Mouse (Mus musculus) forebrain, embryonic 12.5 days (tissue): Measurements from ENCODE around the gene Acox2. TPM values are rescaled to one million over a fixed set of nuclear protein-coding genes. Genes with fewer than 3 reads are reported as not detected.
A peak's percentile ranks its signal among the peaks of the same experiment; 100 is the strongest.

Experiments used
- ATAC-seq: fragments of 200-750 bp; cut with Nextera tagmentation; 2 replicates; pipeline ENCODE4 v1.8.0; 2017; ENCODE audit warnings: moderate TSS enrichment; ENCODE audit not compliant: low FRiP score
- H3K27ac ChIP-seq: fragments of 300-500 bp; sonication (generic); 2 replicates; pipeline ENCODE4 v1.5.1; 2016; ENCODE audit warnings: mild to moderate bottlenecking
- H3K27me3 ChIP-seq: fragments of 300-500 bp; sonication (generic); 2 replicates; pipeline ENCODE4 v1.6.1; 2016; ENCODE audit warnings: mild to moderate bottlenecking
- H3K36me3 ChIP-seq: fragments of 300-500 bp; sonication (generic); replicated peaks from 2 replicates; pipeline ENCODE4 v1.6.1; 2016; ENCODE audit warnings: mild to moderate bottlenecking
- H3K4me1 ChIP-seq: fragments of 300-500 bp; sonication (generic); 2 replicates; pipeline ENCODE4 v1.6.1; 2016
- H3K4me2 ChIP-seq: fragments of 300-500 bp; sonication (generic); 2 replicates; pipeline ENCODE4 v1.6.1; 2016; ENCODE audit warnings: mild to moderate bottlenecking, moderate library complexity
- H3K4me3 ChIP-seq: fragments of 300-500 bp; sonication (generic); replicated peaks from 2 replicates; pipeline ENCODE4 v1.5.1; 2016; ENCODE audit warnings: mild to moderate bottlenecking
- H3K9ac ChIP-seq: fragments of 300-500 bp; sonication (generic); 2 replicates; pipeline ENCODE4 v1.6.1; 2016; ENCODE audit warnings: mild to moderate bottlenecking
- H3K9me3 ChIP-seq: fragments of 300-500 bp; sonication (generic); 2 replicates; pipeline ENCODE4 v1.6.1; 2016
- WGBS: fragments of 180-500 bp; shearing (Covaris S2); methylation state at CpG from one replicate; pipeline ENCODE4 v1.1.7; 2016; 5-methylcytosine and 5-hydroxymethylcytosine counted together
- polyA plus RNA-seq: library from polyadenylated mRNA; unstranded; fragments of >200 nt; fragmentation: Nextera tagmentation; extraction: Ambion mirVana; gene quantifications from 2 replicates; pipeline ENCODE4 v1.2.1, GENCODE M21; 2016

The Acox2 gene
- polyA plus RNA-seq, 1 experiment from 2014 or later = not detected

DNA sequence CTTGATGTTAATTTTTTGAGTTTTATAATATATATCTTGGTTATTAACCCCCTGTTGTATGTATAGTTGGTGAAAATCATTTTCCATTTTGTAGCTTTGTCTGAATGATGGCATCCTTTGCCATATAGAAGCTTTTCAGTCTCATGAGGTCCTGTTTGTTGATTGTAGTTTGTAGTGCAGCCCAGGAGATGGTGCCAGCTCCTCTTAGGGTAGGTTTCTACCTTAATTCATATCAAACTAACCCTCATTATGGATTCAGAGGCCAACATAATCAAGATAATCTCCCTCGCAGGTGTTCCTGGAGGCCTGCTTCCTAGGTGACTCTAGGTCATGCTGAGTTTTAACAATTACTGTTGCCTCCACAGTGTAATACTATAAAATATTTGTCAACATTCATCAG lies 3.1 kb upstream of the Acox2 start:
- H3K36me3 ChIP-seq = no peaks in the 10 kb centered on the region
- no peak overlapping the region for H3K4me3 ChIP-seq
- H3K27ac ChIP-seq = no peak overlapping the region
- WGBS = 76% methylated on average over 1 of the region's 1 CpGs
- no peak overlapping the region for H3K4me2 ChIP-seq
- H3K27me3 ChIP-seq = no peaks in the 10 kb centered on the region
- no peak overlapping the region for H3K9ac ChIP-seq
- H3K4me1 ChIP-seq = no peaks in the 10 kb centered on the region
- ATAC-seq = no peak
- H3K9me3 ChIP-seq = no peaks in the 10 kb centered on the region

DNA sequence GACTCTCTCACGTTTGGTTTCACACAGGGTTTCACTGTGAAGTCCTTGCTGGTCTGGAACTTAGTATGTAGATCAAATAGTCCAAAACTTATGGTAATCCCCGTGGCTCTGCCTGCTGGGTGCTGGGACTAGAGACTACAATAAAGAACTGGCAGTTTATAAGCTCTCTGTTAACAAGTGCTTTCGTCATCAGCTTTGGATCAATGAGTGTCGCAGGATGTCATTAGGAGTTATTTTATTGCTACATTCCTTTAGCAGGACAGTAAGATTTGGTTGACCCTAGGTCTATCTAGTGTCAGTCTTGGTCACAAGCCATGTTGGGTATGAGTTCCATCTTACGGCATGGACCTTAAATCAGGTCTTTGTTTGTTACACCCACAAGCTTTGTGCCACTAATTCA lies 1.1 kb upstream of the Acox2 start:
- ATAC-seq = no peak

DNA sequence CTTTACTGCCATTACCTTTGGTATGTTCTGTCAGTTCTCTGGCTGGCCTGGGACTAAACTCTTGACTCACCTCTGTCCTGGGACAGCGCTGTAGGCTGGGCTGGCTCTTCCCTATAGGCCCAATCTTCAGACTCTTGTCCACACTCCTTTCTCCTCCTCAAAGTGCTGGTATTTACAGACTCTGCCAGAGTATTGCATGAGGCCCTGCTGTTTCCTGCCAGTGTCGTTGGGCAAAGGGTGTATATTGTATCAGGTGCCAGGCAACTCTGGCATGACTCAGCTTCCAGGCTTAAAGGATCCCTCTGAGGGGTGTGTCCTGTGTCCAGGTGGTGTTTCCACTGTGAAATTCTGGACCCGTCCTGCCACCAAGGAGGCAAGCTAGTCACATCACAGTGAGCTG lies 401 bp downstream of the Acox2 start:
- H3K4me2 ChIP-seq = no peak overlapping the region
- H3K9ac ChIP-seq = no peak overlapping the region
- H3K36me3 ChIP-seq = no peaks in the 10 kb centered on the region
- H3K4me1 ChIP-seq = no peaks in the 10 kb centered on the region
- ATAC-seq = no peak
- WGBS = 91% methylated on average over 3 of the region's 3 CpGs
- H3K27me3 ChIP-seq = no peaks in the 10 kb centered on the region
- H3K9me3 ChIP-seq = no peaks in the 10 kb centered on the region
- no peak overlapping the region for H3K27ac ChIP-seq
- no peak overlapping the region for H3K4me3 ChIP-seq

More for the DNA sequence above, 1.1 kb upstream of the Acox2 start:
- Histone ChIP-seq H3K27me3 (no peaks in the 10 kb centered on the region), H3K9me3 (no peaks in the 10 kb centered on the region), H3K4me1 (no peaks in the 10 kb centered on the region), H3K9ac (no peak overlapping the region), H3K36me3 (no peaks in the 10 kb centered on the region), H3K4me3 (no peak overlapping the region), H3K27ac (no peak overlapping the region), H3K4me2 (no peak overlapping the region)
- 81% methylated on average over 5 of the region's 5 CpGs for WGBS

DNA sequence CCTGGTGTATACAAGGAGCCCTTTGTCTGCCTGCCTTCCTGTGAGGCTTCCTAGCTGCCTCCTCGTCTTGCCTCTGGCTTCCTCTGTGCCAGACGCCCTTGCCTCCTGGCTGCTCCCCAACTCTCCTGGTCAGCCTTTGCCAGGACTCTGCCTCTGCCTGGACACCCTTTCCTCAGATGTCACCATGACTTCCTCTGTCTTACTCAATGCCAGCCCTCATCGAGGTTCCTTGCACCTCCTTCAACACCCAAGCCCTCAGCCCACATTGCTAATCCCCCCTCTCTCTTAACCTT lies 872 bp downstream of the Acox2 start:
- no peak for ATAC-seq

DNA sequence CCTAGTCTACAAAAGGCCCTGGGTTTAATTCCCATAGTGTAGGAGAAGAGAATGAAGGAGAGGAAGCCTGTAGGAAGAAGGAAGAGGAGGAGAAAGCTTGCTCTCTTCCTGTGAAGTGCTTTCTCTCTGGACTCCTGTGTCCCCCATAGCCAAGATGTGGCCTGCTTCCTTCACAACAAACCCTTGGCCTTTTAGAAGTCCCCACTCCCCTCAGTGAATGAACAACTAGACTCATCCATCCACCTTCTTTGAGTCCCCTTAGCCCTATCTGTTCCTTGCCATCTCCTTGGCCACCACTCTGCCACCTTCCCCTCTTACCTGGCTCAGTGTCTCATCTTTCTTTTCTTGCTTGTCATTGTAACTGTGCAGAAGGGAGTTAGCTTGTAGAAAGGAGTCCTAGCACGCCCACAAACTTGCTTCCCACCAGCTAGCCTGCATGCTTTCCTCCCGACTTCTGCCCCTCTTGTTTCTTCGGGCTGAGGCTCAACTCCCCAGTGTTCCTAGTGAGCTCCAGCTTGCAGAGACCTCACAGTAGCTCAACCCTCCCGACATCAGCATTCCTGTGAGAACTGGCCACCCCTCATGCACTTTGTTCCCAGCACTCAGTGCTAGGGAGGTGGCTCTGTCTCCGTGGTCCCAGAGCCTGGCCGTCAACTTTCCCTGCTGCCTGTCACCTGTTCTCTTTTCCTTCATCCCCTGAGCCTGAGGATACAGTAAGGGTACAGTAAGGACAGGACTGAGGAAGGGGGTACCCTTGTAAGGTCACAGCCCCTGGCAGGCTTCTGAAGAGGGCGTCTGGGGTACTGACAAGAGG lies 1.4 kb downstream of the Acox2 start:
- Histone ChIP-seq H3K27me3 (no peaks in the 10 kb centered on the region), H3K9ac (no peak overlapping the region), H3K27ac (no peak overlapping the region), H3K4me3 (no peak overlapping the region), H3K36me3 (no peaks in the 10 kb centered on the region), H3K4me2 (no peak overlapping the region), H3K9me3 (no peaks in the 10 kb centered on the region), H3K4me1 (no peaks in the 10 kb centered on the region)
- WGBS = 51% methylated on average over 7 of the region's 7 CpGs
- no peak for ATAC-seq

More for the DNA sequence above, 872 bp downstream of the Acox2 start:
- 59% methylated on average over 3 of the region's 3 CpGs for WGBS
- Histone ChIP-seq H3K4me1 (no peaks in the 10 kb centered on the region), H3K27me3 (no peaks in the 10 kb centered on the region), H3K9ac (no peak overlapping the region), H3K9me3 (no peaks in the 10 kb centered on the region), H3K27ac (no peak overlapping the region), H3K4me2 (no peak overlapping the region), H3K36me3 (no peaks in the 10 kb centered on the region), H3K4me3 (no peak overlapping the region)

DNA sequence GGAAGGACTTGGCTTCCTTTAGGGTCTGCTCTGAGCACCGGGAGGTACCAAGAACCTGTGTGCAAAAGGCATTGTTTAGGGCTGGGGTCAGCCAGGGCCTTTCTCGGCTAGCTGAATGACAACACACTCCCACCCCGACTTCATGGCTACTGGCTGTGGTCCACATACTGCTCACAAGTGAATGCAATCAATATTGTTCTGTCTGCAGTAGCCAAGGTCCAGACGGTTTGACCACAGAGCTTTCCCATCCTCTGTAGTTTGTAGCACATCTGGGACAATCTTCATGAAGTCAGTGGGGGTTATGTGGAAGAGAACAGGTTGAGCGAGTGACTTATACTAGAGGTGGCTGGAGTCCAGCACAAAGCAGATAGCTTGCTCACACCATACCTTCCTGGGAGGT lies 2.3 kb downstream of the Acox2 start:
- Histone ChIP-seq H3K9me3 (no peaks in the 10 kb centered on the region), H3K27me3 (no peaks in the 10 kb centered on the region), H3K36me3 (no peaks in the 10 kb centered on the region), H3K4me3 (no peak overlapping the region), H3K27ac (no peak overlapping the region), H3K4me2 (no peak overlapping the region), H3K9ac (no peak overlapping the region), H3K4me1 (no peaks in the 10 kb centered on the region)
- 77% methylated on average over 5 of the region's 5 CpGs for WGBS
- no peak for ATAC-seq

DNA sequence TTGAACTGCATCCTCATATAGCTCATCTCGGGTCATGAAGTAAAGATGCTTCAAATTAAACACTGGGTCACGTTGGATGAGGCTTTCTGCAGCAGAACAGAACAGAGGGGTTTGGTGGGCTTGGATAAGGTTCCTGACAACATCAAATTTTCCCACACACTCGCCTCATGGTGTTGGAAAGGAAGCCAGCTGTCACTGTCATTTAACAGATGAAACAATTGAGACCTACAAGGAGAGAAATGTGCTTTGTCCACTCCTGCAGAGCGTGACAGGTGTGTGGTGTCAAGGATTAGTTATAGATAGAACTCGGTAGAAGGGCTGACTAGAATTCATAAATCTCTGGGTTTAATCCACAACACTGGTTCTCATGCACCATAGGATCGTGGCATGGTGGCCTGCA lies 3.1 kb downstream of the Acox2 start:
- H3K27ac ChIP-seq = no peak overlapping the region
- no peak overlapping the region for H3K4me3 ChIP-seq
- H3K27me3 ChIP-seq = no peaks in the 10 kb centered on the region
- no peak overlapping the region for H3K9ac ChIP-seq
- no peaks in the 10 kb centered on the region for H3K9me3 ChIP-seq
- no peak for ATAC-seq
- H3K4me2 ChIP-seq = no peak overlapping the region
- WGBS = 76% methylated on average over 6 of the region's 6 CpGs
- no peaks in the 10 kb centered on the region for H3K36me3 ChIP-seq
- H3K4me1 ChIP-seq = no peaks in the 10 kb centered on the region

DNA sequence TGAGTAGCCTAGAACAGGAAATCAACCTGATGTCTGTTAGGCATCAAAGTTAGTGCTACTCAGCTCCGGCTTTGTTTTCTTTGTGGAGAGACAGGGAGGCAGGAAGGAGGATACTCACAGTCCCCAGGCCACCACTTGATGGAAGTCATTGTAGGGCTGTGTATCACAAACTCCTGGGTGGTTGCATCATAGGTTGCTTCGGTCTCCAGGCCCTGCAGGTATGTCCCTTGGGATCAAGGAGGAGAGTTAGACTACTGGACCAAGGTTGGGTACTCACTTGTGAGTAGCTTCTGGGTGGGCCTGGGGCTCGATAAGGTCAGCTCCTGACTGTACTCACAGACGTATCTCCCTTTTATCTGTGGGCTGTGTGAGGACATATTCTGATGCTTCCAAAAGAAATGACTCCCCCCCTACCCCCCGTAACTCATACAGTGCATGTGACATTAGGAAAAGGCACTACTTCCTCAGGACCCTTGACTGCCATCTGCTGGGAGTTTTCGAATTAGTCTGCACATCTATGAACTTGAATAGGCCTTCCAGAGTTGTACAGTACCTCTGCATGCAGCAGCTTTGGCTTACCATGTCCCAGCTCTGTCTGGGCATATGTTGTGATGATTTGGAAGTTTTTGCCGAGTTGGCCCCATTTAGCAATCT lies 4.0 kb downstream of the Acox2 start:
- ATAC-seq = 0 out of 2 replicates have a peak, but pooled peaks have one; percentile 20
- WGBS = 75% methylated on average over 7 of the region's 7 CpGs

DNA sequence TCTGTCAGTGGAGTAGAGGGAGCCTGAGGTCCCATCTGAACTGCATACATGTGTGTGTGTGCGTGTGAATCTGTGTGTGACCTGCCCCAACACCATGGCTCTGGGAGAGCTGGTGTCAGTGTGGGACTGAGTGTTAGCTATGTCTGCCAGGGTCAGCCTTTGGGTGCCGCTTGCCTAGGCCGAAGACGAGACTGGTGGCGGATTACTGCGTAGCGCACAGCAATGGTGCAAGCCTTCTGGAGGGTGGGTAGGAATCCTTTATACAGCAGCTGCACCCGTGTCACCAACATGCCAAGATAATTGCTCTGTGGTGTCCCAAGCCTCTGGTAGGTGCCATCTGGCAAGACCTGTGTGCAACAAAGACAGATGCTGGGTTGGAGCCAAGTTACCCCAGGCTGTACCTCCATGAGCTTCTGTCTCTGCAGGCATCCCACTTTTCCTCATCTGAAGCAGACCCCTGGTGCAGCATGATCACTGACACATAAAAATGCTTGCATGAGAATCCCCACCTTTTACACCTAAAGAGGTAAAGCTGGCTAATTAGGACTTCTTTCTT lies 7.7 kb downstream of the Acox2 start:
- WGBS = 92% methylated on average over 8 of the region's 8 CpGs
- Histone ChIP-seq H3K36me3 (no peaks in the 10 kb centered on the region), H3K4me2 (no peak overlapping the region), H3K27me3 (no peaks in the 10 kb centered on the region), H3K9me3 (no peaks in the 10 kb centered on the region), H3K27ac (no peak overlapping the region), H3K4me1 (no peaks in the 10 kb centered on the region), H3K4me3 (no peak overlapping the region), H3K9ac (no peak overlapping the region)
- no peak for ATAC-seq

More for the DNA sequence above, 4.0 kb downstream of the Acox2 start:
- Histone ChIP-seq H3K4me1 (no peaks in the 10 kb centered on the region), H3K36me3 (no peaks in the 10 kb centered on the region), H3K4me3 (no peak overlapping the region), H3K4me2 (no peak overlapping the region), H3K27me3 (no peaks in the 10 kb centered on the region), H3K27ac (no peak overlapping the region), H3K9me3 (no peaks in the 10 kb centered on the region), H3K9ac (no peak overlapping the region)

DNA sequence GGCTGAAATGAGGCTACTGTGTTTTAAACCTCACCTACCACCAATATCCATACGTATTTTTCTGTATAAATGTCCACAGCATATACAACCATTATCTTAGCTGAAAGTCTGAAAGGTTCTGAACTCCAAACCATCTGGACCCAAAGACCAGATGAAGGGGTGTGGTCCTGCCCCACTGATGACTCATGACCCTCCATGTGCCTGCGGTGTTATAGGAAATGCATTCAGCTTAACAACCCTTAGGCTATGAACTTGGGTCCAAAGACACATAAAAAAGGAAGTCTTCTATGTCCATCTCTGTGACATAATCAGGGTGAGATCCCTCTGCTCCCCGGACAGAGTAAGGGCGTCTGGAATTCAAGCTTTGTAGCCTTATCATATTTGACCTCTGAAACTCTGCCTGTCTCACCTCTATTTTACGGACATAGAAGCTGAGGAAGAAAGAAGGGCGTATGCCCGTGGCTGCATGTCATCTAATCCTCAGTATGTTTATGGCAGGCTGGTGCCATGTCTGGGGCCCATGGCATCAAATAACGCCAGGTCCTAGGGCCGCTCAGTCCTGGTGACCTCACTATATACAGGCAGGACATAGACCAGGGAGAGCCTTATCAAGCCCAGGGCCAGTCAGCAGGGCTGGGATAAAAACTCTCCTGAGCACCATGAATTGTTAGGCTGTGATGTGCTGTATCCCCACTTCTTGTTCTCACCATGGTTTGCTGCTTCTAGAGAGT lies 8.8 kb downstream of the Acox2 start:
- H3K36me3 ChIP-seq = no peaks in the 10 kb centered on the region
- H3K9ac ChIP-seq = no peak overlapping the region
- 87% methylated on average over 9 of the region's 9 CpGs for WGBS
- no peak overlapping the region for H3K4me3 ChIP-seq
- H3K9me3 ChIP-seq = no peaks in the 10 kb centered on the region
- no peaks in the 10 kb centered on the region for H3K4me1 ChIP-seq
- no peak overlapping the region for H3K4me2 ChIP-seq
- no peak overlapping the region for H3K27ac ChIP-seq
- H3K27me3 ChIP-seq = no peaks in the 10 kb centered on the region
- no peak for ATAC-seq

DNA sequence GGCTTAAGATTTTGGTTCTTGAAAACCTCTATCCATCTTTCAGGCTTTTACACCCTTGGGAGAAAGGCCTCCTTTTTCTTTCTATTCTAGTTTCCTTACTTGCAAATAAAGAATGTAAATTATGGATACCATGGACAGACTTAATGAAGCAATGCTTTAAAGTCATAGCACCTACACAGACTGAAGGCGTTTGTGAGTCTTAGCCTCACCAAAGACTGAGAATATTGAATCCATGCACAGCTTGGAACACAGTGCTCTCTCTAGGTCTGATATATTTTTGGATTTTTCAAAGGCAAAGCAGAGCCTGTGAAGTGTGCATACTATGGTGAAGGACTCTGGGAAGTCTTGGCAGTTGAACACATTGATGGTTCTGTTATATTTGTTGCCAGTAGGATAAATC lies 9.9 kb downstream of the Acox2 start:
- 86% methylated on average over 1 of the region's 1 CpGs for WGBS
- ATAC-seq = no peak
- no peaks in the 10 kb centered on the region for H3K36me3 ChIP-seq

DNA sequence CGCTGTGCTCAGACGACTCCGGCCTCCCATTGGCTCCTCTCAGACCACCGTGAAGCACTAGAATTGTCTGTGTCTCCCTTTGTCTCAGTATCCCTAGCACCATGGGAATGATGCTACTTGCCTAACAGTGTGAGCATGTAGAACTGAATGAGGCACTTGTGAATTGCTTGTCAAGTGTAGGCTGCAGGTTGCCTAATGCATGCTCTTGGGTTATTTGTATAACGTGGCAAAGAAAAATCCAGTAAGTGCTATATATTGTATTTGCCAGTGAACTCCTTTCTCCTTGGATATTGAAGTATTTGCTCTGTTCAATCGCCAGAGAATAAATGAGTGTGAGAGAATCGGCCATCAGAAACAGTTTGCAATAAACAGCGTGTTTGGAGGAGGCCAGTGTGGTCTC lies 12.3 kb downstream of the Acox2 start:
- WGBS = 83% methylated on average over 8 of the region's 8 CpGs
- Histone ChIP-seq H3K4me2 (no peak overlapping the region), H3K4me1 (peaks cover 3% of the 10 kb centered on the region; the same call in 1 of the 2 replicates), H3K4me3 (no peak overlapping the region), H3K27me3 (no peaks in the 10 kb centered on the region), H3K9ac (no peak overlapping the region), H3K9me3 (no peaks in the 10 kb centered on the region), H3K27ac (no peak overlapping the region), H3K36me3 (no peaks in the 10 kb centered on the region)
- no peak for ATAC-seq

More for the DNA sequence above, 9.9 kb downstream of the Acox2 start:
- H3K27ac ChIP-seq = no peak overlapping the region
- no peaks in the 10 kb centered on the region for H3K9me3 ChIP-seq
- no peak overlapping the region for H3K4me3 ChIP-seq
- no peaks in the 10 kb centered on the region for H3K4me1 ChIP-seq
- no peak overlapping the region for H3K9ac ChIP-seq
- H3K27me3 ChIP-seq = no peaks in the 10 kb centered on the region
- no peak overlapping the region for H3K4me2 ChIP-seq
